Mouse (Mus musculus) urinary bladder, postnatal 10 days (tissue): ENCODE data around the gene Bdkrb2.

ENCODE experiments used
- DNase-seq: peaks from one replicate; pipeline ENCODE4 v3.0.0; 2022; ENCODE audit warnings: low spot score

The Bdkrb2 gene

GRCm38 (mm10) chr12:105590786-105591185 lies 27.8 kb downstream of the Bdkrb2 start:
- DNase-seq: no peak

- DNase-seq: no peak
Measured at GRCm38 (mm10) chr12:105592361-105592761, 29.3 kb downstream of the Bdkrb2 start.

GRCm38 (mm10) chr12:105593471-105593870 lies 30.4 kb downstream of the Bdkrb2 start:
- no peak for DNase-seq

- no peak for DNase-seq
Measured at GRCm38 (mm10) chr12:105597135-105597534, 34.1 kb downstream of the Bdkrb2 start.

- DNase-seq: no peak
Measured at GRCm38 (mm10) chr12:105598503-105598902, 35.5 kb downstream of the Bdkrb2 start.

GRCm38 (mm10) chr12:105599098-105599497 lies 36.1 kb downstream of the Bdkrb2 start:
- DNase-seq: no peak

GRCm38 (mm10) chr12:105601586-105601985 lies 38.6 kb downstream of the Bdkrb2 start:
- DNase-seq: no peak

- no peak for DNase-seq
Measured at GRCm38 (mm10) chr12:105602581-105603210, 39.7 kb downstream of the Bdkrb2 start, which contains the start of gene Bdkrb1. Bdkrb1 (plus strand) TSS chr12:105603085.

- DNase-seq: no peak
Measured at GRCm38 (mm10) chr12:105603904-105604303, 40.9 kb downstream of the Bdkrb2 start.

- DNase-seq: no peak
Measured at GRCm38 (mm10) chr12:105605212-105605611, 42.2 kb downstream of the Bdkrb2 start.

- no peak for DNase-seq
Measured at GRCm38 (mm10) chr12:105606881-105607280, 43.9 kb downstream of the Bdkrb2 start.

- DNase-seq: no peak
Measured at GRCm38 (mm10) chr12:105611045-105611444, 48.0 kb downstream of the Bdkrb2 start.

- DNase-seq: no peak
Measured at GRCm38 (mm10) chr12:105611748-105612147, 48.7 kb downstream of the Bdkrb2 start.

- peak; percentile 4 for DNase-seq
Measured at GRCm38 (mm10) chr12:105613559-105613958, 50.5 kb downstream of the Bdkrb2 start.

- no peak for DNase-seq
Measured at GRCm38 (mm10) chr12:105622048-105622447, 59.0 kb downstream of the Bdkrb2 start.

- DNase-seq: no peak
Measured at GRCm38 (mm10) chr12:105622981-105623539, 60.0 kb downstream of the Bdkrb2 start.

GRCm38 (mm10) chr12:105625798-105626197 lies 62.8 kb downstream of the Bdkrb2 start:
- no peak for DNase-seq

GRCm38 (mm10) chr12:105634374-105635067 lies 71.5 kb downstream of the Bdkrb2 start:
- DNase-seq: no peak

- no peak for DNase-seq
Measured at GRCm38 (mm10) chr12:105636551-105636950, 73.5 kb downstream of the Bdkrb2 start.

- no peak for DNase-seq
Measured at GRCm38 (mm10) chr12:105637554-105637953, 74.5 kb downstream of the Bdkrb2 start.

GRCm38 (mm10) chr12:105642770-105643321 lies 79.8 kb downstream of the Bdkrb2 start:
- DNase-seq: no peak
